Mouse (Mus musculus) embryonic facial prominence, embryonic 14.5 days (tissue): Measurements from ENCODE around the gene Stag3. TPM values are rescaled to one million over a fixed set of nuclear protein-coding genes. Genes with fewer than 3 reads are reported as not detected.

Experiments
- ATAC-seq: fragments of 200-750 bp; cut with Nextera tagmentation; 2 replicates; pipeline ENCODE4 v1.8.0; 2017; ENCODE audit warnings: low read depth, moderate number of reproducible peaks, moderate TSS enrichment
- DNase-seq: peaks from one replicate; pipeline ENCODE4 v3.0.0-alpha.2; 2015; ENCODE audit warnings: low spot score
- H3K27ac ChIP-seq: fragments of 300-500 bp; sonication (generic); replicated peaks from 2 replicates; pipeline ENCODE4 v1.5.1; 2014; ENCODE audit warnings: low read depth, mild to moderate bottlenecking, low read length, moderate library complexity
- H3K27me3 ChIP-seq: fragments of 300-500 bp; sonication (generic); replicated peaks from 2 replicates; pipeline ENCODE4 v1.6.1; 2014; ENCODE audit warnings: low read length; ENCODE audit not compliant: control insufficient read depth, insufficient read depth
- H3K36me3 ChIP-seq: fragments of 300-500 bp; sonication (generic); 2 replicates; pipeline ENCODE4 v1.6.1; 2014; ENCODE audit warnings: low read length, mixed read lengths; ENCODE audit not compliant: control insufficient read depth, insufficient read depth
- H3K4me1 ChIP-seq: fragments of 300-500 bp; sonication (generic); 2 replicates; pipeline ENCODE4 v1.6.1; 2014; ENCODE audit warnings: antibody characterized with exemption, low read length; ENCODE audit not compliant: control insufficient read depth, insufficient read depth
- H3K4me2 ChIP-seq: fragments of 300-500 bp; sonication (generic); 2 replicates; pipeline ENCODE4 v1.6.1; 2014; ENCODE audit warnings: low read depth, mild to moderate bottlenecking, low read length, moderate library complexity, mixed read lengths
- H3K4me3 ChIP-seq: fragments of 300-500 bp; sonication (generic); 2 replicates; pipeline ENCODE4 v1.5.1; 2014; ENCODE audit warnings: low read depth, mild to moderate bottlenecking, low read length
- H3K9ac ChIP-seq: fragments of 300-500 bp; sonication (generic); 2 replicates; pipeline ENCODE4 v1.6.1; 2014; ENCODE audit warnings: low read depth, mild to moderate bottlenecking, low read length, moderate library complexity, mixed read lengths
- H3K9me3 ChIP-seq: fragments of 300-500 bp; sonication (generic); 2 replicates; pipeline ENCODE4 v1.6.1; 2016; ENCODE audit warnings: low read length; ENCODE audit not compliant: control insufficient read depth
- WGBS: fragments of 180-500 bp; shearing (Covaris S2); extraction: QIAGEN DNeasy Blood & Tissue Kit; methylation state at CpG from one replicate; pipeline ENCODE4 v1.1.7; 2014; 5-methylcytosine and 5-hydroxymethylcytosine counted together
- polyA plus RNA-seq: library from polyadenylated mRNA; unstranded; fragments of >200 nt; fragmentation: Nextera tagmentation; extraction: Ambion mirVana; gene quantifications from 2 replicates; pipeline ENCODE4 v1.2.1, GENCODE M21; 2014

Gene Stag3
- polyA plus RNA-seq, 1 experiment from 2014 or later, result 4.1 TPM

- H3K36me3 ChIP-seq, result no peaks in the 10 kb centered on the region
- no peak for ATAC-seq
- H3K9me3 ChIP-seq, result no peaks in the 10 kb centered on the region
- H3K4me2 ChIP-seq, result no peak overlapping the region
- H3K9ac ChIP-seq, result no peak overlapping the region
- H3K4me3 ChIP-seq, result no peak overlapping the region
- no peak overlapping the region for H3K27ac ChIP-seq
- H3K27me3 ChIP-seq, result no peaks in the 10 kb centered on the region
- DNase-seq, result no peak
- no peaks in the 10 kb centered on the region for H3K4me1 ChIP-seq
Observed at GRCm38 (mm10) chr5:138294158-138294557, 14.1 kb downstream of the Stag3 start.

DNA sequence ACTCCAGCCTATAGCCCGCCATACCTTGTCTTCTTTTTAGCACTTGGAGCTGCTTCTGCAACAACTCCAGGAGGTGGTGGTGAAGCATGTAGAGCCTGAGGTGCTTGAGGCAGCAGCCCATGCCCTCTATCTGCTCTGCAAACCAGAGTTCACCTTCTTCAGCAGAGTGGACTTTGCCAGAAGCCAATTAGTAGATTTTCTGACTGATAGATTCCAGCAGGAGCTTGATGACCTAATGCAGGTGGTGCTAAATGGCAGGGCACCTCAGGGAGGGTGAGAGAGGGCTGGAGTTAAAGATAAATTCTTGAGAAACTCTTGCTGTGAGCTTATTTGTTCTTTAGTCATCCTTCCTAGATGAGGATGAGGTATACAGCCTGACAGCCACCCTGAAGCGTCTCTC, 19.6 kb downstream of the Stag3 start:
- Histone ChIP-seq H3K4me3 (no peak overlapping the region), H3K27me3 (no peaks in the 10 kb centered on the region), H3K9ac (no peak overlapping the region), H3K4me2 (no peak overlapping the region), H3K27ac (no peak overlapping the region), H3K4me1 (no peaks in the 10 kb centered on the region), H3K36me3 (no peaks in the 10 kb centered on the region), H3K9me3 (no peaks in the 10 kb centered on the region)
- DNase-seq, result no peak
- 82% methylated on average over 2 of the region's 2 CpGs for WGBS
- ATAC-seq, result no peak

DNA sequence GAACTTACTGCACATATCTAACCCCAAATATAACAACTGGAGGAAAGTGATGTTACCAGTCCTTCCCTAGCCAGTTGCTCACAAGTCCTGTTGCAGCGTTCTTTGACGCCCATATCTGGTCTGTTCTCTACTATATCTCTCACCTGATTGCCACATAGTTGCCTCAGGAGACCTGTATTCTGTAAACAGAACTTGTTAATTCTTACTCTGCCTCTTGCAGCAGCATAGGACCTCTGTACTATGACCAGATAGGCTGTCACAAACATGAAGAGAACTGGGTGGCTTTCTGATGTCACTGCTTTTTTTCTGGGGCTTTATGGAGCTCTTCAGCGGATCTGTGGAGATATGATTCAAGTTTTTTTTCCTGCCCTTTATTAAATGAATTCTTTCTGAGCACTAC, 32.8 kb downstream of the Stag3 start:
- no peak overlapping the region for H3K9ac ChIP-seq
- H3K4me1 ChIP-seq, result no peaks in the 10 kb centered on the region
- no peak overlapping the region for H3K4me3 ChIP-seq
- no peak for ATAC-seq
- WGBS, result 90% methylated on average over 3 of the region's 3 CpGs
- H3K36me3 ChIP-seq, result no peaks in the 10 kb centered on the region; the same call in 1 of the 2 replicates
- no peak overlapping the region for H3K27ac ChIP-seq
- no peak overlapping the region for H3K4me2 ChIP-seq
- no peaks in the 10 kb centered on the region for H3K27me3 ChIP-seq
- DNase-seq, result no peak
- H3K9me3 ChIP-seq, result no peaks in the 10 kb centered on the region

- no peaks in the 10 kb centered on the region for H3K36me3 ChIP-seq
- DNase-seq, result no peak
- no peaks in the 10 kb centered on the region for H3K9me3 ChIP-seq
- no peak for ATAC-seq
- no peak within 1 kb of the TSS for H3K9ac ChIP-seq
- no peak within 1 kb of the TSS for H3K27ac ChIP-seq
- no peak within 1 kb of the TSS for H3K4me2 ChIP-seq
- 82% methylated on average over 2 of the region's 2 CpGs for WGBS
- no peaks in the 10 kb centered on the region for H3K27me3 ChIP-seq
- H3K4me3 ChIP-seq, result no peak within 1 kb of the TSS
- H3K4me1 ChIP-seq, result no peaks in the 10 kb centered on the region
Observed at GRCm38 (mm10) chr5:138341661-138342060, 61.6 kb downstream of the Stag3 start, which contains the start of gene Pvrig. Gene Pvrig (plus strand): TSS chr5:138341961.

GRCm38 (mm10) chr5:138343216-138343615, 63.2 kb downstream of the Stag3 start:
- H3K9ac ChIP-seq, result no peak overlapping the region
- WGBS, result 89% methylated on average over 3 of the region's 3 CpGs

More at GRCm38 (mm10) chr5:138343216-138343615, 63.2 kb downstream of the Stag3 start:
- DNase-seq (no peak), ATAC-seq (no peak)
- H3K27ac ChIP-seq, result no peak overlapping the region
- H3K4me3 ChIP-seq, result no peak overlapping the region
- H3K9me3 ChIP-seq, result no peaks in the 10 kb centered on the region
- no peaks in the 10 kb centered on the region for H3K36me3 ChIP-seq
- no peak overlapping the region for H3K4me2 ChIP-seq
- H3K4me1 ChIP-seq, result no peaks in the 10 kb centered on the region
- no peaks in the 10 kb centered on the region for H3K27me3 ChIP-seq

Other genes starting within 250 kb of the Stag3 start
- gene Smok3c, start 227.0 kb upstream of the Stag3 start, polyA plus RNA-seq, result not detected in 2 replicates
- gene Zkscan1, start 195.2 kb upstream of the Stag3 start, polyA plus RNA-seq, result 23.5 and 25.8 TPM in 2 replicates
- gene Zscan21, start 163.3 kb upstream of the Stag3 start, polyA plus RNA-seq, result 52.8 and 63.5 TPM in 2 replicates
- 11.6 and 13.4 TPM in 2 replicates for gene Zfp113, start 124.5 kb upstream of the Stag3 start, polyA plus RNA-seq
- 233 and 264 TPM in 2 replicates for gene Cops6, start 119.2 kb upstream of the Stag3 start, polyA plus RNA-seq
- 17.5 and 18.9 TPM in 2 replicates for gene Ap4m1, start 108.2 kb upstream of the Stag3 start, polyA plus RNA-seq
- 120 and 138 TPM in 2 replicates for gene Mcm7, start 107.8 kb upstream of the Stag3 start, polyA plus RNA-seq
- gene Taf6, start 92.8 kb upstream of the Stag3 start, polyA plus RNA-seq, result 70.4 and 75.8 TPM in 2 replicates
- gene Cnpy4, start 92.8 kb upstream of the Stag3 start, polyA plus RNA-seq, result 54.0 and 57.4 TPM in 2 replicates
- 7.4 and 7.5 TPM in 2 replicates for gene Mblac1, start 85.9 kb upstream of the Stag3 start, polyA plus RNA-seq
- not detected in 2 replicates for gene Nxpe5, start 54.3 kb upstream of the Stag3 start, polyA plus RNA-seq
- gene Lamtor4, start 24.8 kb upstream of the Stag3 start, polyA plus RNA-seq, result 71.7 and 73.2 TPM in 2 replicates
- gene BC037034, start 16.2 kb upstream of the Stag3 start, polyA plus RNA-seq, result 5.6 and 5.8 TPM in 2 replicates
- 2.5 and 3.5 TPM in 2 replicates for gene Gal3st4, start 7.4 kb upstream of the Stag3 start, polyA plus RNA-seq
- gene Gm43720, start 282 bp upstream of the Stag3 start, polyA plus RNA-seq, result 0.09 and 0.10 TPM in 2 replicates
- 3.9 and 4.5 TPM in 2 replicates for gene Gpc2, start 235 bp upstream of the Stag3 start, polyA plus RNA-seq
- not detected in 2 replicates for gene Pvrig, start 61.7 kb downstream of the Stag3 start, polyA plus RNA-seq
- gene Zfp157, start 161.2 kb downstream of the Stag3 start, polyA plus RNA-seq, result 27.2 and 35.2 TPM in 2 replicates